Mouse (Mus musculus) testis, adult 2 months (tissue): ENCODE measurements around the gene Capn5.

Experiments
- CTCF ChIP-seq: fragments of 200-500 bp; IDR thresholded peaks from 2 replicates; pipeline ENCODE4 v1.5.1; 2012; ENCODE audit warnings: low read depth, mild to moderate bottlenecking, inconsistent platforms, low read length, moderate library complexity; ENCODE audit not compliant: control insufficient read depth, insufficient read depth, insufficient replicate concordance
- POLR2A ChIP-seq: fragments of 200-500 bp; IDR thresholded peaks from 2 replicates; pipeline ENCODE4 v1.6.1; 2012; ENCODE audit warnings: low read depth, mild to moderate bottlenecking, inconsistent platforms, low read length, moderate library complexity; ENCODE audit not compliant: control insufficient read depth

- TF ChIP-seq CTCF: no peak
- TF ChIP-seq POLR2A: no peak
These were observed 36.9 kb downstream of the Capn5 start for GRCm38 (mm10) chr7:98141206-98141605.
